ENCODE assay signal across 17 mouse cellular contexts in genomic region chr16:20735651-20736050, GRCm38 (mm10). TPM values are rescaled to one million over a fixed set of nuclear protein-coding genes. Genes with fewer than 3 reads are reported as not detected.
"Had no signal": no experiment of that assay in that cellular context is flagged by ENCODE, and none has a peak within 500 bp of the region (broad histone marks: within the 10 kb centered on the region; RNA-seq: fewer than 3 reads in every experiment).

No protein-coding gene starts in this region.

- H3K4me3 ChIP-seq: neural tube, embryonic 13.5 days; neural tube, embryonic 15.5 days; stomach, embryonic 15.5 days had no signal

- DNase-seq: retina, postnatal 1 day; right cerebral cortex, adult 18-20 months; right cerebral cortex, postnatal 14 days; right cerebral cortex, postnatal 25 days; right cerebral cortex, postnatal 4 days; spleen, adult 18-20 months; thymus, adult 18-20 months; thymus, adult 2 months; thymus, postnatal 14 days; thymus, postnatal 25 days; thymus, postnatal 36 days; thymus, postnatal 4 days had no signal

- H3K27ac ChIP-seq: neural tube, embryonic 13.5 days; neural tube, embryonic 15.5 days; stomach, embryonic 15.5 days; stomach, postnatal 0 days had no signal

RNA-seq across cellular contexts. Expression of gene Thpo, which starts 1.3 kb away (rescaled TPM):
- total RNA-seq: neutrophil, adult 5-6 weeks had no signal

RNA-seq across cellular contexts. Expression of gene Chrd, which starts 2.7 kb away (rescaled TPM):
- total RNA-seq: neutrophil, adult 5-6 weeks had no signal

RNA-seq across cellular contexts. Expression of gene Fam131a, which starts 42.6 kb away (rescaled TPM):
- total RNA-seq: neutrophil, adult 5-6 weeks had no signal
